Mouse (Mus musculus) midbrain, embryonic 14.5 days (tissue): ENCODE data around the gene Rasgrp3. TPM values are rescaled to one million over a fixed set of nuclear protein-coding genes. Genes with fewer than 3 reads are reported as not detected.
"Not testable (repeated sequence)": the region's sequence is repeated elsewhere in the genome, so short reads cannot be mapped to it uniquely, and the experiment has no call there.

ENCODE experiments used
- ATAC-seq: fragments of 200-750 bp; cut with Nextera tagmentation; 2 replicates; pipeline ENCODE4 v1.8.0; 2017; ENCODE audit warnings: moderate number of reproducible peaks, moderate library complexity; ENCODE audit not compliant: low FRiP score, low TSS enrichment
- DNase-seq: peaks from one replicate; pipeline ENCODE4 v3.0.0-alpha.2; 2015
- H3K27ac ChIP-seq: fragments of 300-500 bp; sonication (generic); replicated peaks from 2 replicates; pipeline ENCODE4 v1.5.1; 2014; ENCODE audit warnings: mild to moderate bottlenecking, low read depth, low read length, moderate library complexity
- H3K27me3 ChIP-seq: fragments of 300-500 bp; sonication (generic); 2 replicates; pipeline ENCODE4 v1.6.1; 2014; ENCODE audit warnings: low read length, control low read depth, mixed read lengths; ENCODE audit not compliant: control insufficient read depth, insufficient read depth
- H3K36me3 ChIP-seq: fragments of 300-500 bp; sonication (generic); 2 replicates; pipeline ENCODE4 v1.6.1; 2014; ENCODE audit warnings: low read length, control low read depth; ENCODE audit not compliant: control insufficient read depth, insufficient read depth
- H3K4me1 ChIP-seq: fragments of 300-500 bp; sonication (generic); 2 replicates; pipeline ENCODE4 v1.6.1; 2014; ENCODE audit warnings: mild to moderate bottlenecking, antibody characterized with exemption, low read length, control low read depth; ENCODE audit not compliant: control insufficient read depth, insufficient read depth
- H3K4me2 ChIP-seq: fragments of 300-500 bp; sonication (generic); 2 replicates; pipeline ENCODE4 v1.6.1; 2014; ENCODE audit warnings: mild to moderate bottlenecking, low read length, moderate library complexity
- H3K4me3 ChIP-seq: fragments of 300-500 bp; sonication (generic); replicated peaks from 2 replicates; pipeline ENCODE4 v1.5.1; 2014; ENCODE audit warnings: low read depth, low read length
- H3K9ac ChIP-seq: fragments of 300-500 bp; sonication (generic); replicated peaks from 2 replicates; pipeline ENCODE4 v1.6.1; 2014; ENCODE audit warnings: mild to moderate bottlenecking, low read length, moderate library complexity
- H3K9me3 ChIP-seq: fragments of 300-500 bp; sonication (generic); 2 replicates; pipeline ENCODE4 v1.6.1; 2016; ENCODE audit warnings: low read length, control low read depth, mixed read lengths; ENCODE audit not compliant: control insufficient read depth
- WGBS: fragments of 180-500 bp; shearing (Covaris S2); extraction: QIAGEN DNeasy Blood & Tissue Kit; methylation state at CpG from one replicate; pipeline ENCODE4 v1.1.7; 2014; 5-methylcytosine and 5-hydroxymethylcytosine counted together
- polyA plus RNA-seq: library from polyadenylated mRNA; unstranded; fragments of >200 nt; fragmentation: Nextera tagmentation; extraction: Ambion mirVana; gene quantifications from 2 replicates; pipeline ENCODE4 v1.2.1, GENCODE M21; 2014

The Rasgrp3 gene
- polyA plus RNA-seq, 1 experiment from 2014 or later, result 8.4 TPM

GRCm38 (mm10) chr17:75448257-75448656 lies 12.6 kb downstream of the Rasgrp3 start:
- no peaks in the 10 kb centered on the region for H3K27me3 ChIP-seq
- no peak for DNase-seq
- no peak overlapping the region for H3K27ac ChIP-seq
- no peaks in the 10 kb centered on the region for H3K4me1 ChIP-seq
- H3K4me2 ChIP-seq, result no peak overlapping the region
- H3K9ac ChIP-seq, result no peak overlapping the region
- no peak for ATAC-seq
- H3K36me3 ChIP-seq, result no peaks in the 10 kb centered on the region
- 91% methylated on average over 3 of the region's 3 CpGs for WGBS
- no peaks in the 10 kb centered on the region for H3K9me3 ChIP-seq
- H3K4me3 ChIP-seq, result no peak overlapping the region

- Histone ChIP-seq H3K4me2 (no peak overlapping the region), H3K36me3 (no peaks in the 10 kb centered on the region), H3K4me3 (no peak overlapping the region), H3K4me1 (no peaks in the 10 kb centered on the region), H3K27ac (no peak overlapping the region), H3K9ac (no peak overlapping the region), H3K27me3 (no peaks in the 10 kb centered on the region), H3K9me3 (no peaks in the 10 kb centered on the region)
- ATAC-seq (no peak), DNase-seq (no peak)
- 83% methylated on average over 1 of the region's 1 CpGs for WGBS
Measured at GRCm38 (mm10) chr17:75449022-75449421, 13.3 kb downstream of the Rasgrp3 start.

GRCm38 (mm10) chr17:75452313-75452712 lies 16.6 kb downstream of the Rasgrp3 start:
- DNase-seq (no peak), ATAC-seq (no peak)
- H3K27ac ChIP-seq, result no peak overlapping the region
- WGBS, result 89% methylated on average over 4 of the region's 4 CpGs
- no peaks in the 10 kb centered on the region for H3K27me3 ChIP-seq
- no peaks in the 10 kb centered on the region for H3K4me1 ChIP-seq
- H3K4me2 ChIP-seq, result no peak overlapping the region
- no peaks in the 10 kb centered on the region for H3K9me3 ChIP-seq
- H3K36me3 ChIP-seq, result no peaks in the 10 kb centered on the region
- no peak overlapping the region for H3K4me3 ChIP-seq
- no peak overlapping the region for H3K9ac ChIP-seq

GRCm38 (mm10) chr17:75453639-75454038 lies 17.9 kb downstream of the Rasgrp3 start:
- Histone ChIP-seq H3K4me2 (no peak overlapping the region), H3K27me3 (no peaks in the 10 kb centered on the region), H3K9ac (no peak overlapping the region), H3K4me1 (no peaks in the 10 kb centered on the region), H3K27ac (no peak overlapping the region), H3K36me3 (no peaks in the 10 kb centered on the region), H3K9me3 (no peaks in the 10 kb centered on the region), H3K4me3 (no peak overlapping the region)
- DNase-seq, result no peak
- ATAC-seq, result no peak

- not testable (repeated sequence) for H3K4me3 ChIP-seq, ATAC-seq, H3K9me3 ChIP-seq, H3K9ac ChIP-seq, H3K4me1 ChIP-seq, H3K4me2 ChIP-seq, H3K36me3 ChIP-seq, DNase-seq, H3K27me3 ChIP-seq, H3K27ac ChIP-seq
- WGBS, result 91% methylated on average over 9 of the region's 9 CpGs
Measured at GRCm38 (mm10) chr17:75456096-75456495, 20.4 kb downstream of the Rasgrp3 start.

GRCm38 (mm10) chr17:75460621-75461020 lies 24.9 kb downstream of the Rasgrp3 start:
- H3K27ac ChIP-seq, result no peak overlapping the region
- 89% methylated on average over 6 of the region's 6 CpGs for WGBS

GRCm38 (mm10) chr17:75461771-75462170 lies 26.1 kb downstream of the Rasgrp3 start:
- no peak overlapping the region for H3K4me3 ChIP-seq
- whole genome bisulfite sequencing, result 97% methylated on average over 1 of the region's 1 CpGs
- no peak overlapping the region for H3K9ac ChIP-seq
- H3K36me3 ChIP-seq, result no peaks in the 10 kb centered on the region
- no peaks in the 10 kb centered on the region for H3K27me3 ChIP-seq
- no peaks in the 10 kb centered on the region for H3K4me1 ChIP-seq
- no peak overlapping the region for H3K27ac ChIP-seq
- no peaks in the 10 kb centered on the region for H3K9me3 ChIP-seq
- DNase-seq (no peak), ATAC-seq (no peak)
- no peak overlapping the region for H3K4me2 ChIP-seq

More at GRCm38 (mm10) chr17:75460621-75461020, 24.9 kb downstream of the Rasgrp3 start:
- Histone ChIP-seq H3K27me3 (no peaks in the 10 kb centered on the region), H3K4me2 (no peak overlapping the region), H3K4me3 (no peak overlapping the region), H3K9me3 (no peaks in the 10 kb centered on the region), H3K9ac (no peak overlapping the region), H3K36me3 (no peaks in the 10 kb centered on the region), H3K4me1 (no peaks in the 10 kb centered on the region)
- ATAC-seq (0 out of 2 replicates have a peak, but pooled peaks have one; percentile 46), DNase-seq (no peak)

GRCm38 (mm10) chr17:75463223-75463622 lies 27.5 kb downstream of the Rasgrp3 start:
- WGBS, result 89% methylated on average over 1 of the region's 1 CpGs

GRCm38 (mm10) chr17:75463645-75464044 lies 27.9 kb downstream of the Rasgrp3 start:
- ATAC-seq (no peak), DNase-seq (no peak)
- Histone ChIP-seq H3K4me3 (no peak overlapping the region), H3K36me3 (no peaks in the 10 kb centered on the region), H3K27me3 (no peaks in the 10 kb centered on the region), H3K4me1 (no peaks in the 10 kb centered on the region), H3K9me3 (no peaks in the 10 kb centered on the region), H3K4me2 (no peak overlapping the region), H3K27ac (no peak overlapping the region), H3K9ac (no peak overlapping the region)
- WGBS, result 98% methylated on average over 2 of the region's 2 CpGs

More at GRCm38 (mm10) chr17:75463223-75463622, 27.5 kb downstream of the Rasgrp3 start:
- H3K36me3 ChIP-seq, H3K27me3 ChIP-seq, DNase-seq, H3K9ac ChIP-seq, H3K9me3 ChIP-seq, H3K4me3 ChIP-seq, ATAC-seq, H3K4me1 ChIP-seq, H3K4me2 ChIP-seq, H3K27ac ChIP-seq: not testable (repeated sequence)
